Mouse (Mus musculus) stomach, embryonic 14.5 days (tissue): Measurements from ENCODE around the gene Lama5. TPM values are rescaled to one million over a fixed set of nuclear protein-coding genes. Genes with fewer than 3 reads are reported as not detected.

ENCODE experiments used
- ATAC-seq: fragments of 200-750 bp; cut with Nextera tagmentation; 2 replicates; pipeline ENCODE4 v1.8.0; 2017; ENCODE audit warnings: low read depth, moderate TSS enrichment; ENCODE audit not compliant: insufficient number of reproducible peaks, insufficient read depth, low FRiP score
- H3K27ac ChIP-seq: fragments of 300-500 bp; sonication (generic); 2 replicates; pipeline ENCODE4 v1.5.1; 2014; ENCODE audit warnings: mild to moderate bottlenecking, low read length, moderate library complexity, mixed read lengths
- H3K27me3 ChIP-seq: fragments of 300-500 bp; sonication (generic); 2 replicates; pipeline ENCODE4 v1.6.1; 2014; ENCODE audit warnings: low read length, control low read depth, mixed read lengths; ENCODE audit not compliant: control insufficient read depth, insufficient read depth
- H3K36me3 ChIP-seq: fragments of 300-500 bp; sonication (generic); 2 replicates; pipeline ENCODE4 v1.6.1; 2014; ENCODE audit warnings: mild to moderate bottlenecking, control low read depth, low read length, moderate library complexity, mixed read lengths; ENCODE audit not compliant: control insufficient read depth, insufficient read depth
- H3K4me1 ChIP-seq: fragments of 300-500 bp; sonication (generic); 2 replicates; pipeline ENCODE4 v1.6.1; 2014; ENCODE audit warnings: low read length, control low read depth, mixed read lengths; ENCODE audit not compliant: control insufficient read depth, insufficient read depth
- H3K4me2 ChIP-seq: fragments of 300-500 bp; sonication (generic); replicated peaks from 2 replicates; pipeline ENCODE4 v1.6.1; 2014; ENCODE audit warnings: low read depth, low read length, control low read depth
- H3K4me3 ChIP-seq: fragments of 300-500 bp; sonication (generic); 2 replicates; pipeline ENCODE4 v1.5.1; 2014; ENCODE audit warnings: low read depth, low read length, control low read depth
- H3K9ac ChIP-seq: fragments of 300-500 bp; sonication (generic); replicated peaks from 2 replicates; pipeline ENCODE4 v1.6.1; 2014; ENCODE audit warnings: low read depth, mild to moderate bottlenecking, control low read depth, low read length, moderate library complexity, mixed read lengths
- H3K9me3 ChIP-seq: fragments of 300-500 bp; sonication (generic); 2 replicates; pipeline ENCODE4 v1.6.1; 2016; ENCODE audit warnings: low read depth, low read length, control low read depth; ENCODE audit not compliant: control insufficient read depth
- WGBS: fragments of 180-500 bp; shearing (Covaris S2); extraction: QIAGEN DNeasy Blood & Tissue Kit; methylation state at CpG from one replicate; pipeline ENCODE4 v1.1.7; 2014; 5-methylcytosine and 5-hydroxymethylcytosine counted together
- polyA plus RNA-seq: library from polyadenylated mRNA; unstranded; fragments of >200 nt; fragmentation: Nextera tagmentation; extraction: Ambion mirVana; gene quantifications from 2 replicates; pipeline ENCODE4 v1.2.1, GENCODE M21; 2014

Lama5 gene
- polyA plus RNA-seq, 1 experiment from 2014 or later: 70.9 TPM

DNA sequence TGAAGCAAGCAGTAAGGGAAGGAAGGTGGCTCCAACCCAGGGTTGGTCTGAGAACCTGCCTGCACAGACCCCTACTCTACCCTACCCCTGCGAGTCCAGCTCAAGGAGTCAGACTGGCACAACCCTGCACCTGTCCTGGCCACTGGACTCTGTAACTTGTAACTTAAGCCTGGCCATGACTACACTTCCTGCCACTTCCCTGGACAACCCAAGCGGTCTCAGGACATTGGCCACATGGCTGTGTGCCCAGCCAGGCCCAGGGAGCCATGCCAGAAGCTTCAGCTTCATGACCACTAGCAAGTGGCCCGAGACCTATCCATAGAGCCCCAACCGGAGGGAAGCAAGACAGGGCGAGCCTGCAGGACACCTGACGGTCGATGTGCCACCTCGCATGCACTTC, 8.1 kb downstream of the Lama5 start:
- Histone ChIP-seq H3K27ac (no peak overlapping the region), H3K4me3 (no peak overlapping the region), H3K4me2 (no peak overlapping the region), H3K9ac (no peak overlapping the region), H3K36me3 (peaks cover 4% of the 10 kb centered on the region; the same call in 1 of the 2 replicates), H3K9me3 (no peaks in the 10 kb centered on the region), H3K27me3 (no peaks in the 10 kb centered on the region), H3K4me1 (peaks cover 44% of the 10 kb centered on the region)
- no peak for ATAC-seq
- WGBS: 87% methylated on average over 8 of the region's 8 CpGs

DNA sequence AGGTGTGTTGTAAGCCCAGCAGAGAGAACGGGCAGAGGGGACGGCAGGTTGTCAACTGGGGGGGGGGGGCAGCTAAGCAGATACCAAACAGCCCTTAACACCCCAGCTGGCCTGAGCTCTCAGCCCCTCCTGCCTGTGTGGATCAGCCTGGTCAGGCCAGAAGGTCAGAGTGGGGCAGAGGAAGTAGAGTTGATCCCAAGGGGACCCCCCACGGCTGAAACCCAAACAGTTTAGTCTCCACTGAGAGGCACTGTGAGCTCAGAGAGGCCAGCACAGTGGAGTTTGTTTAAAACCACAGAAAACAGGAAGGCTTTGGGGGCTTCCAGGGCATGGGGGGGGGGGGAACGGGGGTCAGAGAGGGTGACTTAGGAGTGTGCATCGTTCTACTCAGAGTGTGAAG, 8.7 kb downstream of the Lama5 start:
- no peaks in the 10 kb centered on the region for H3K27me3 ChIP-seq
- H3K36me3 ChIP-seq: peaks cover 4% of the 10 kb centered on the region; the same call in 1 of the 2 replicates
- WGBS: 41% methylated on average over 4 of the region's 5 CpGs
- no peak for ATAC-seq
- no peak overlapping the region for H3K4me2 ChIP-seq
- H3K27ac ChIP-seq: no peak overlapping the region
- no peak overlapping the region for H3K4me3 ChIP-seq
- no peak overlapping the region for H3K9ac ChIP-seq
- H3K9me3 ChIP-seq: no peaks in the 10 kb centered on the region
- H3K4me1 ChIP-seq: peaks cover 37% of the 10 kb centered on the region

GRCm38 (mm10) chr2:180215951-180216350, 9.7 kb downstream of the Lama5 start:
- Histone ChIP-seq H3K9me3 (no peaks in the 10 kb centered on the region), H3K4me2 (no peak overlapping the region), H3K4me3 (no peak overlapping the region), H3K9ac (no peak overlapping the region), H3K36me3 (peaks cover 1% of the 10 kb centered on the region; the same call in 1 of the 2 replicates), H3K27ac (peak overlapping the region; percentile 52; the same call in 1 of the 2 replicates), H3K27me3 (no peaks in the 10 kb centered on the region), H3K4me1 (peaks cover 36% of the 10 kb centered on the region)
- ATAC-seq: 0 out of 2 replicates have a peak, but pooled peaks have one; percentile 10
- WGBS: 55% methylated on average over 6 of the region's 6 CpGs

- Histone ChIP-seq H3K27ac (peak overlapping the region; percentile 52), H3K27me3 (no peaks in the 10 kb centered on the region), H3K4me3 (no peak overlapping the region), H3K9me3 (no peaks in the 10 kb centered on the region), H3K36me3 (no peaks in the 10 kb centered on the region; the same call in 1 of the 2 replicates), H3K4me1 (peaks cover 31% of the 10 kb centered on the region), H3K9ac (no peak overlapping the region), H3K4me2 (no peak overlapping the region; the same call in 1 of the 2 replicates)
- no peak for ATAC-seq
- 24% methylated on average over 8 of the region's 8 CpGs for WGBS
Observed at GRCm38 (mm10) chr2:180215011-180215461, 10.6 kb downstream of the Lama5 start.

DNA sequence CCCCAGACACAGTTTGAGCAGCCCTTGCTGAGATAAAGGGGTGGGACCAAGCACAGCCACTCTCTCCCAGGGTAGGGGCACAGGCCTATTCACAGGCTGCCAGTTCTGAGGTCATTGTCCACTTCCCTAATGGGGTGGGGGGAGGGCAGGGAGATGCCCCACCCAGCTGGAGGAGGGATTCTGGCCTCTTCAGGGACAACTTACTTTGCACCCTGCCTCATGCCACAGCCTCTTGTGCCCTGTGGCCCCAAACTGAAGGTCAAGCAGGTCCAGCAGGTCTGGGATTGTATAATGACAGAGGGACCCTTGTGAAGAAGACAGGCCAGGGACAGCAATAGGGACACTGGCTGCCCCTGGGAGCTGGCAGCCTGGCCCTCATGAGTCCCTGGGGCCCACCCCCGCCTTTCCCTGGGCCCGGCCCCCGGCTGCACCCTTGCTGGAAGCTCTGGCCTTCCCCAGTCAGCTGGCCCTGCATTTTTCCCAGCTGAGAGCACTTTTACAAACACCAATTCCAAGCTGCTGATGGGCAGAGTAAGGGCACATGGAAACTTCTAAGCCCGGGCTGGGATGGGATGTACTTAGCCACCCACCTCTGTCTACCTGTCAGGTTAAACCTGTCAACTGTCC, 11.2 kb downstream of the Lama5 start:
- peak; percentile 36; the same call in 1 of the 2 replicates for ATAC-seq
- Histone ChIP-seq H3K4me3 (no peak overlapping the region), H3K27ac (peak overlapping the region; percentile 52; the same call in 1 of the 2 replicates), H3K36me3 (no peaks in the 10 kb centered on the region), H3K9ac (no peak overlapping the region), H3K9me3 (no peaks in the 10 kb centered on the region), H3K4me1 (peaks cover 31% of the 10 kb centered on the region), H3K27me3 (no peaks in the 10 kb centered on the region), H3K4me2 (no peak overlapping the region)
- WGBS: 56% methylated on average over 4 of the region's 4 CpGs

DNA sequence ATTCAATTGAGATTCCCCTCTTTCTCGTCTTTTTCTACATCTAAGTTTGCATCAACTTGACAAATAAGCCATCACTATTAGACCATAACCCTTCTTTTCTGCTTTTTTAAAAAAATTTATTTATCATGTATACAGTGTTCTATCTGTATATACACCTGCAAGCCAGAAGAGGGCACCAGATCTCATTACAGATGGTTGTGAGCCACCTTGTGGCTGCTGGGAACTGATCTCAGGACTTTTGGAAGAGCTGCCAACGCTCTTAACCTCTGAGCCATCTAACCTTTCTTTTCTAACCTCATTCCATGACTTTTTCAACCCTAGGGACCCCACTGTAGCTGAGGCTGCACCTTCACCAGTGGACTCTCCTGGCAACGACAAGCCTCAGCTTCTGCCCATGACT, 13.4 kb downstream of the Lama5 start:
- Histone ChIP-seq H3K4me3 (no peak overlapping the region), H3K9ac (no peak overlapping the region), H3K9me3 (no peaks in the 10 kb centered on the region), H3K36me3 (no peaks in the 10 kb centered on the region), H3K4me2 (no peak overlapping the region), H3K27me3 (no peaks in the 10 kb centered on the region), H3K27ac (no peak overlapping the region), H3K4me1 (peaks cover 23% of the 10 kb centered on the region)
- ATAC-seq: no peak
- WGBS: 89% methylated on average over 3 of the region's 3 CpGs

GRCm38 (mm10) chr2:180208976-180209375, 16.7 kb downstream of the Lama5 start:
- no peak overlapping the region for H3K9ac ChIP-seq
- WGBS: 72% methylated on average over 1 of the region's 1 CpGs

GRCm38 (mm10) chr2:180207840-180208239, 17.8 kb downstream of the Lama5 start:
- 66% methylated on average over 7 of the region's 7 CpGs for WGBS
- Histone ChIP-seq H3K36me3 (peaks cover 6% of the 10 kb centered on the region; the same call in 1 of the 2 replicates), H3K4me3 (no peak overlapping the region), H3K9me3 (no peaks in the 10 kb centered on the region), H3K9ac (no peak overlapping the region), H3K27ac (no peak overlapping the region), H3K4me1 (no peaks in the 10 kb centered on the region), H3K27me3 (no peaks in the 10 kb centered on the region), H3K4me2 (no peak overlapping the region)
- ATAC-seq: no peak

More at GRCm38 (mm10) chr2:180208976-180209375, 16.7 kb downstream of the Lama5 start:
- ATAC-seq: no peak
- H3K4me1 ChIP-seq: no peaks in the 10 kb centered on the region
- H3K36me3 ChIP-seq: peaks cover 6% of the 10 kb centered on the region; the same call in 1 of the 2 replicates
- no peak overlapping the region for H3K4me2 ChIP-seq
- H3K27me3 ChIP-seq: no peaks in the 10 kb centered on the region
- H3K4me3 ChIP-seq: no peak overlapping the region
- no peak overlapping the region for H3K27ac ChIP-seq
- H3K9me3 ChIP-seq: no peaks in the 10 kb centered on the region

DNA sequence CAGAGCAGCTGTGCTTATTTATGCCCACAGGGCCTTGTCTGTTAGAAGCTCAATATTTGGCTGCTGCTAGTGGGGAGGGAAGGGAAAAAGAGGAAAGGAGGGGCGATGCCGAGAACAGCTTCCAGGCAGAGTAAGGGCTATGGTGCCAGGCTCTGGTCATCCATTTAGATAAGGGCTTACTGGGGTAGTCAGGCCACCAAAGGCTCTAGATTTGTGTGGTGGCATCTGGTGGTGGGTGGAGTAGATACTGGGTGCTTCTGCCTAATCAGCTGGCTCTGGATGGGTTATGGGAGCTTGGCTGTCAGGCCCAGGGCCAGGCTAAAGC, 19.7 kb downstream of the Lama5 start:
- Histone ChIP-seq H3K27ac (no peak overlapping the region), H3K27me3 (no peaks in the 10 kb centered on the region), H3K9me3 (no peaks in the 10 kb centered on the region), H3K9ac (no peak overlapping the region), H3K4me3 (no peak overlapping the region), H3K4me1 (no peaks in the 10 kb centered on the region), H3K36me3 (peaks cover 6% of the 10 kb centered on the region; the same call in 1 of the 2 replicates), H3K4me2 (no peak overlapping the region)
- WGBS: 93% methylated on average over 2 of the region's 2 CpGs
- no peak for ATAC-seq
